Mouse (Mus musculus): ENCODE measurements around the gene Tmem161b. TPM values are rescaled to one million over a fixed set of nuclear protein-coding genes. Genes with fewer than 3 reads are reported as not detected.

The Tmem161b gene
- total and polyA plus RNA-seq, 2 experiments from 2014 or later: 24.5 to 29.3 TPM

- no peak overlapping the region for H3K27ac ChIP-seq
- H3K9ac ChIP-seq (replicated peaks; ENCODE audit: low read length): no peak overlapping the region
- peaks cover 4% of the 10 kb centered on the region; the same call in 1 of the 2 replicates for H3K36me3 ChIP-seq (ENCODE audit: insufficient read depth, low read length)
Observed at GRCm38 (mm10) chr13:84282966-84283365, 60.9 kb downstream of the Tmem161b start.

DNA sequence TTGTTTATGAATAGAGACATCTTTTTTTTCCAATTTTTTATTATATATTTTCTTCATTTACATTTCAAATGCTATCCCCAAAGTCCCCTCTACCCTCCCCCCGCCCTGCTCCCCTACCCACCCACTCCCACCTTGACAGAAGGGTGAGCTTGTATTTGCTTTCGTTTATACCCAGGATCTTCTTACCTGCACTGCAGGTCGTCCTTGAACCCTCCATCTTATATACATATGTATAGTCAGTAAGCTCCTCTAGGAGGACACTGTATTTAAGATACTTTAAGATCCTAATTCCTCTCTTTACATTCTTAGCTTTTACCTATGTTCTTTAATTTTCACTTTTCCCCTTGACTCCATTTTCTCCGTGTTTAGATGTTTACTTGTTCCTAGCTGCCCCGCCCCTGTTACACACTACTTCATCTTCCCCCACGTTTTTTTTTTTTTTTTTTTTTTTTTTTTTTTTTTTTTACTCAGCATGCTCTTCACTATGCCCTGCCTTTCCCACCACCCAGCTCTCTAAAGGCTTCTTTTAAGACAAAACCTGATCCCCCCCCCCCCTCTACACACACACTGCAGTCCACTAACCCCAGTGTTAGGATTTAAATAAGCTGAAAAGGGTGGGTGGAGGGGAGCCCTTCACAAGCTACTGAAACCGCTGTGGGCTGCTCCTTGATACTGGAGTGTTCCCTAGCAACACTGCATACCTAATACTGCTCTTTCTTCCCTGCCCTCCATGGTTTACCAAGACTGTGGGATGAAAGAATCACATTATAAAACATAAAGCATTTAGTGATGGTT, 62.9 kb downstream of the Tmem161b start:
- 7% methylated on average over 7 of the region's 7 CpGs for WGBS
- peak; percentile 92 for ATAC-seq

More at GRCm38 (mm10) chr13:84282966-84283365, 60.9 kb downstream of the Tmem161b start:
- Histone ChIP-seq H3K27me3 (ENCODE audit: insufficient read depth, low read length) (no peaks in the 10 kb centered on the region), H3K4me2 (ENCODE audit: low read depth, low read length) (no peak overlapping the region), H3K9me3 (ENCODE audit: low read length) (no peaks in the 10 kb centered on the region), H3K4me3 (ENCODE audit: low read length) (no peak overlapping the region), H3K4me1 (ENCODE audit: insufficient read depth, low read length) (no peaks in the 10 kb centered on the region)
- no peak for ATAC-seq
- peak; percentile 0 for DNase-seq (ENCODE audit: low spot score)
- TF ChIP-seq CTCF (IDR thresholded peaks at IDR 0.05; ENCODE audit: low read depth): no peak

GRCm38 (mm10) chr13:84285559-84285945, 63.5 kb downstream of the Tmem161b start:
- Histone ChIP-seq H3K4me2 (ENCODE audit: low read depth, low read length) (0 out of 2 replicates have a peak overlapping the region, but pooled peaks have one; percentile 16), H3K27me3 (ENCODE audit: insufficient read depth, low read length) (no peaks in the 10 kb centered on the region), H3K4me1 (ENCODE audit: insufficient read depth, low read length) (no peaks in the 10 kb centered on the region), H3K36me3 (ENCODE audit: insufficient read depth, low read length) (peaks cover 5% of the 10 kb centered on the region), H3K9ac (replicated peaks; ENCODE audit: low read length) (no peak overlapping the region), H3K9me3 (ENCODE audit: low read length) (no peaks in the 10 kb centered on the region), H3K4me3 (ENCODE audit: low read length) (no peak overlapping the region), H3K27ac (peak overlapping the region; percentile 46; the same call in 1 of the 2 replicates)
- ATAC-seq: peak; percentile 87
- peak; percentile 44 for DNase-seq (ENCODE audit: low spot score)
- TF ChIP-seq CTCF (IDR thresholded peaks at IDR 0.05; ENCODE audit: low read depth): no peak
- 20% methylated on average over 3 of the region's 3 CpGs for WGBS

More for the DNA sequence above, 62.9 kb downstream of the Tmem161b start:
- peak overlapping the region; percentile 46; the same call in 1 of the 2 replicates for H3K27ac ChIP-seq
- H3K36me3 ChIP-seq (ENCODE audit: insufficient read depth, low read length): peaks cover 5% of the 10 kb centered on the region
- no peak overlapping the region for H3K9ac ChIP-seq (replicated peaks; ENCODE audit: low read length)
- no peaks in the 10 kb centered on the region for H3K4me1 ChIP-seq (ENCODE audit: insufficient read depth, low read length)
- no peak for TF ChIP-seq CTCF (IDR thresholded peaks at IDR 0.05; ENCODE audit: low read depth)
- no peaks in the 10 kb centered on the region for H3K9me3 ChIP-seq (ENCODE audit: low read length)
- H3K4me3 ChIP-seq (ENCODE audit: low read length): no peak overlapping the region
- H3K27me3 ChIP-seq (ENCODE audit: insufficient read depth, low read length): no peaks in the 10 kb centered on the region
- 0 out of 2 replicates have a peak overlapping the region, but pooled peaks have one; percentile 16 for H3K4me2 ChIP-seq (ENCODE audit: low read depth, low read length)
- peak; percentile 57 for DNase-seq (ENCODE audit: low spot score)

DNA sequence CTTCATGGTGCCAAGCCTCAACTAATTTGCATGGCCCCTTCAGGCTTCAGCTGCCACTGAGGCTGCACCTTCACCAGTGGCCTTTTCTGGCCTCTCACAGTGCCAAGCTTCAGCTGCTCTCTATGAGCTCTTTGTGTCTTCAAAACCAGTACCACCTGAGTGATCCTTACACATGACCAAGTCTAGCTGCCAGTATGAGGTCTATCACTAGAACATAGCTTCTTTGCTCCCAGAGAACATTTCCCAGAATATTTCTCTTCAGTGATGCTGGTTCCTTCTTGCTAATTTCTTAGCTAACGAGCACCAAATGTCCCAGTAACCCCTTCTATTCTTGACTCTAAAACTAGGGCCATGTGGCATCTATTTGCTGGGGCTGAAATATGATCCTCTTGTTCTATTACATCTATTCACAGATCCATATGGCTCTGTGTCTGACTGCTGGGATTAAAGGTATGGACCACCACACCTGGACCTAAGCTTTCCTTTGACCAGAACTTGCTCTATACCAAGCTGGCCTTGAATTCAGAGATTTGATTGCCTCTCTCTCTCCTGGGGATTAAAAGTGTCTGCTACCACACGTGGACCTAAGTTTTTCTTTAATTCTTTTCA, 77.5 kb downstream of the Tmem161b start:
- Histone ChIP-seq H3K4me2 (ENCODE audit: low read depth, low read length) (no peak overlapping the region), H3K4me1 (ENCODE audit: insufficient read depth, low read length) (no peaks in the 10 kb centered on the region), H3K27ac (no peak overlapping the region), H3K27me3 (ENCODE audit: insufficient read depth, low read length) (no peaks in the 10 kb centered on the region), H3K9me3 (ENCODE audit: low read length) (no peaks in the 10 kb centered on the region), H3K9ac (replicated peaks; ENCODE audit: low read length) (no peak overlapping the region), H3K36me3 (ENCODE audit: insufficient read depth, low read length) (peaks cover 19% of the 10 kb centered on the region; the same call in 1 of the 2 replicates), H3K4me3 (ENCODE audit: low read length) (no peak overlapping the region)
- DNase-seq (ENCODE audit: low spot score): no peak
- ATAC-seq: no peak
- TF ChIP-seq CTCF (IDR thresholded peaks at IDR 0.05; ENCODE audit: low read depth): no peak
- WGBS: 86% methylated on average over 2 of the region's 2 CpGs

DNA sequence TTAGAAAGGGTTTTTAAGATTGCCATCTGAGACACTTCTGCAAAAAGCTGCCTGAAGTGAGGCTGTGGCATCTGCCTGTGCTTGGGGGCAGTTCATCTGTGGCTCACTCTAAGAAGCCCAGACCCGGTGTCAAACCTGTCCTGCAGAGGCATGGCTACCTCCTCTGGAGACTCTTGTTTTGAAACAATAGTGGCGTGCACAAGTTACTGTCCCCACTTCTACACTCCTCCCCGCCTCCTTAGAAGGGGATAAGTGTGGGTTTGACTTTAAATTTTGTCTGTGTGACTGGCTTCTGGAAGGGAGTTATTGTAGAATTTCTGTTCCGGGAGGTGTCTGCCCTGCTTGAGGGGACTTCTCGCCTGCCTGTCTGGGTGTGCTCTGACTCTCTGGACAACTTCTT, 121.2 kb downstream of the Tmem161b start:
- H3K4me3 ChIP-seq (ENCODE audit: low read length): no peak overlapping the region
- peak overlapping the region; percentile 95 for H3K4me2 ChIP-seq (ENCODE audit: low read depth, low read length)
- no peaks in the 10 kb centered on the region for H3K36me3 ChIP-seq (ENCODE audit: insufficient read depth, low read length)
- WGBS: 23% methylated on average over 5 of the region's 5 CpGs
- H3K9me3 ChIP-seq (ENCODE audit: low read length): no peaks in the 10 kb centered on the region
- TF ChIP-seq CTCF (IDR thresholded peaks at IDR 0.05; ENCODE audit: low read depth): no peak
- H3K4me1 ChIP-seq (ENCODE audit: insufficient read depth, low read length): peaks cover 17% of the 10 kb centered on the region; the same call in 1 of the 2 replicates
- H3K9ac ChIP-seq (replicated peaks; ENCODE audit: low read length): peak overlapping the region; percentile 72; the same call in 1 of the 2 replicates
- no peaks in the 10 kb centered on the region for H3K27me3 ChIP-seq (ENCODE audit: insufficient read depth, low read length)
- no peak for ATAC-seq
- DNase-seq (ENCODE audit: low spot score): peak; percentile 45
- H3K27ac ChIP-seq: peak overlapping the region; percentile 98

- DNase-seq (ENCODE audit: low spot score): peak; percentile 20
- no peaks in the 10 kb centered on the region for H3K27me3 ChIP-seq (ENCODE audit: insufficient read depth, low read length)
- H3K4me2 ChIP-seq (ENCODE audit: low read depth, low read length): peak overlapping the region; percentile 95
- H3K36me3 ChIP-seq (ENCODE audit: insufficient read depth, low read length): no peaks in the 10 kb centered on the region
- peak overlapping the region; percentile 72 for H3K9ac ChIP-seq (replicated peaks; ENCODE audit: low read length)
- peak overlapping the region; percentile 4; the same call in 1 of the 2 replicates for H3K4me3 ChIP-seq (ENCODE audit: low read length)
- H3K27ac ChIP-seq: peak overlapping the region; percentile 98
- peaks cover 17% of the 10 kb centered on the region; the same call in 1 of the 2 replicates for H3K4me1 ChIP-seq (ENCODE audit: insufficient read depth, low read length)
- no peak for TF ChIP-seq CTCF (IDR thresholded peaks at IDR 0.05; ENCODE audit: low read depth)
- ATAC-seq: no peak
- H3K9me3 ChIP-seq (ENCODE audit: low read length): no peaks in the 10 kb centered on the region
- WGBS: 10% methylated on average over 13 of the region's 13 CpGs
Observed at GRCm38 (mm10) chr13:84343691-84344495, 121.8 kb downstream of the Tmem161b start.
